Mouse (Mus musculus): Measurements from ENCODE around the gene Mapt. TPM values are rescaled to one million over a fixed set of nuclear protein-coding genes. Genes with fewer than 3 reads are reported as not detected.

Mapt gene
- polyA plus RNA-seq, 1 experiment from 2014 or later, result 0.24 TPM

DNA sequence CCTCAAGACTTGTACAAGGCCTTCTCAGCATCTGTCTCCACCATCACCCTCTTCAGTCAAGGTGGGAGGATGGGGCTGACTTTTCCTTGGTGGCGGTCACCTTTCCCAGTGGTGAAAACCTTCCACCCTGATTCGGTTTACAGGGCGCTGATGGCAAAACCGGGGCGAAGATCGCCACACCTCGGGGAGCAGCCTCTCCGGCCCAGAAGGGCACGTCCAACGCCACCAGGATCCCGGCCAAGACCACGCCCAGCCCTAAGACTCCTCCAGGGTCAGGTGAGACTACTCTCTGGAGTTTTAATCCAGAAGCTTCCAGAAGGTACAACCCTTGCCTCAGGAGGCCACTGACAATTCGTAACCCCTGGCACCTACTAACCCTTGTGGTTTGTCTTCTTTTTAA lies 75.3 kb downstream of the Mapt start:
- Histone ChIP-seq H3K36me3 (no peaks in the 10 kb centered on the region), H3K4me1 (peaks cover 48% of the 10 kb centered on the region), H3K4me3 (no peak overlapping the region), H3K9ac (no peak overlapping the region), H3K27me3 (replicated peaks) (peaks cover 26% of the 10 kb centered on the region), H3K9me3 (replicated peaks) (no peaks in the 10 kb centered on the region), H3K27ac (no peak overlapping the region), H3K4me2 (no peak overlapping the region)
- no peak for ATAC-seq
- WGBS (ENCODE audit: insufficient replicate concordance), result 86% methylated on average over 13 of the region's 13 CpGs

DNA sequence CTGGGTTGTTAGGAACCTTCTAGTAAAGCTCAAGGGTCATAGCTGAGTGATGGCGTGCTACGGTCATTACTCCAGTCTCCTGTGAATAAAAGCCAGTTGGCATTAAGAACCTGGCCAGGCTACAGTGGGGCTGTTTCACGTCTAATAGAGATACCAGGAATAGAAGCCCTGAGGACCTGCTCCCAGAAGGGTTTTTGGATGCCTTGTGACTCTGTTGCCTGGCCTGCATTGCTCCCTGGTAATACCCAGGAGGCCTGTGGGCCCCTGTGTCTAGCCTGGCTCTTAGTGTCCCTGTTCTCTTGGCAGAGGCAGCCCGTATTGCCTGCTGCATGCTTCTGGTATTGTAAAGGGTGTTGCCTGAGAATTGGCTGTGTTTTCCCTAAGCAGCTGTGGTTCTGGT lies 75.9 kb downstream of the Mapt start:
- 84% methylated on average over 4 of the region's 4 CpGs for WGBS (ENCODE audit: insufficient replicate concordance)
- no peaks in the 10 kb centered on the region for H3K36me3 ChIP-seq

DNA sequence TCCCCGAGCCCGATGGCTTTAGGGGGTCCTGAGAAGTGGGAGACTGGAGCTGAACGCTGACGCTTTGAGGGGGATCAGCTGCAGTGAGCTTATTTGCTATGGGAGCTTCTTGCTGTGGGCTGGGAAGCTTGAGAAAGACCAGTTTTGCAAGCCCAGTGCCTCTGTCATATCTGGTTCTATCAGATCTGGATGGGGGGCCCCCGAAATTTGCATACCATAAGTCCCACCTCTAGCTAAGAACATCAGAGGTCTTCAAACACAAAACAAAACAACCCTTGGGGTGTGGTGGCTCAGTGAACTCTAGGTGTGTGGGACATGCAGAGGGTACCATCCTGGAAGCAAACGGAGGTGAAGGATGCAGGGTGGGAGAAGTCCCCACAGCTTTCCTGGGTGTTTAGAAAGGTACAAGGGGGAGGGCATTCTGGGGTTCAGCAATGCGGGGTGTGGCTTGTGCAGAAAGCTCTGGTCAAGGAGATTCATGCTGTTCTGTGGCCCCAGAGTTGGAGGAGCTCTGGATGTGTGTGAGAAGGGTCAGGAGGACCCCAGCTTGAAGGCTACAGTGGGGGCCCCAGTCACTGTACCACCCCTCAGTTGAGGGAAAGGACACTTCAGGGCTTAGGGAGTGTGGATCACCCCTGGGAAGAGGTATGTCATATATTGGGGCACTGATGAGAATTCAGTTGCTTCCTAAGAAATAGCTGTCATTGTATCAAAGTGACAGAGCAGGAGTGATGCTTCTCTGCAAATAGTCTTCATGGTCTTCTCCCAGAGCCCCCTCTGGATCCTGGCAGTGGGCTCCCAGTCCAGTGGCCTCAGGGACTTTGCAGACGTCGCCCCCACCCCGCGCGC lies 78.4 kb downstream of the Mapt start:
- Histone ChIP-seq H3K4me3 (peak overlapping the region; percentile 56), H3K36me3 (no peaks in the 10 kb centered on the region), H3K27ac (peak overlapping the region; percentile 41), H3K9me3 (replicated peaks) (no peaks in the 10 kb centered on the region), H3K9ac (peak overlapping the region; percentile 60), H3K4me2 (peak overlapping the region; percentile 81), H3K4me1 (peaks cover 40% of the 10 kb centered on the region), H3K27me3 (replicated peaks) (peaks cover 21% of the 10 kb centered on the region)
- peak; percentile 16 for ATAC-seq
- WGBS (ENCODE audit: insufficient replicate concordance), result 26% methylated on average over 12 of the region's 12 CpGs

More for the DNA sequence above, 75.9 kb downstream of the Mapt start:
- Histone ChIP-seq H3K9me3 (replicated peaks) (no peaks in the 10 kb centered on the region), H3K27ac (no peak overlapping the region), H3K4me2 (no peak overlapping the region), H3K4me1 (peaks cover 51% of the 10 kb centered on the region), H3K27me3 (replicated peaks) (peaks cover 21% of the 10 kb centered on the region), H3K9ac (no peak overlapping the region), H3K4me3 (no peak overlapping the region)
- no peak for ATAC-seq

DNA sequence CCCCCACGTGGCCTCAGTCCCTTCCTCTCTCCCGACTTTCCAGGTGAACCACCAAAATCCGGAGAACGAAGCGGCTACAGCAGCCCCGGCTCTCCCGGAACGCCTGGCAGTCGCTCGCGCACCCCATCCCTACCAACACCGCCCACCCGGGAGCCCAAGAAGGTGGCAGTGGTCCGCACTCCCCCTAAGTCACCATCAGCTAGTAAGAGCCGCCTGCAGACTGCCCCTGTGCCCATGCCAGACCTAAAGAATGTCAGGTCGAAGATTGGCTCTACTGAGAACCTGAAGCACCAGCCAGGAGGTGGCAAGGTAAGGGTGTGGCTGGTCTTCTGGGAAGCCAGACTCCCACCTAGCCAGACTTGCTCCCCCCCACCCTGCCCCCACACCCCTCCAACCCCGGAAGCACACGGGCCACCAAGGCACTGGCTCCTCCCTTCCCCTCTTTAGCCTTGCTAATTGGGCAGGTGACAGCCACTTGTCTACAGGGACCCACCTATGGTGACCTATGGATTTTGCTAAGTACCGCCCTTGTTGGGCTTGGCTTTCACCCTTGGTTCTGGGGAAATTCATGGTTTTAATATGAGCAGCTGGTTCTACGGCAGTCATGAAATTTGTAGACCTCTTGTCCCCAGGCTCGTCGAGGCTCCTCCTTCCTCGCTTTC lies 79.2 kb downstream of the Mapt start:
- ATAC-seq, result peak; percentile 90
- no peaks in the 10 kb centered on the region for H3K36me3 ChIP-seq
- no peaks in the 10 kb centered on the region for H3K9me3 ChIP-seq (replicated peaks)
- peak overlapping the region; percentile 60 for H3K9ac ChIP-seq
- H3K27ac ChIP-seq, result peak overlapping the region; percentile 41; the same call in 1 of the 2 replicates
- peaks cover 21% of the 10 kb centered on the region for H3K27me3 ChIP-seq (replicated peaks)
- peak overlapping the region; percentile 81 for H3K4me2 ChIP-seq
- H3K4me3 ChIP-seq, result peak overlapping the region; percentile 56
- peaks cover 39% of the 10 kb centered on the region for H3K4me1 ChIP-seq
- WGBS (ENCODE audit: insufficient replicate concordance), result 16% methylated on average over 23 of the region's 23 CpGs

DNA sequence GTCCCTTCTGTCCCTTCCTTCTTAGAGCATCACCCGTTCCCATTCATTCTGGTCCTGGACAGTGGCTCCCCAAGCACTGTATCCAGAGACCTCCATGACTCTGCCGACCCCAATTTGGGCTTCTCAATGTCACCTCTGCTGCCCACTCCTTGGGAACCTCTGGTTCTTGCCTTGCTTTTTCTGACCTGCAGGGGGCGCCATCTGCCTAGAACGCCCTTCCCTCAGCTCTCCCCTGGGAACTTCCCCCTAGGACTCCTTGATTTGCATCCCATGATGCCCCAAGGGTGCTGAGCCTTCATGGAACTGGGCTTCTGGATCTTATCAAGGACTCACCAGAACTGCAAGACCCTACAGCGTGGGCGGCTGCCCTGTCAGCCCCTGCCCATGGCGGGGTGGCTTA lies 80.5 kb downstream of the Mapt start:
- no peak overlapping the region for H3K9ac ChIP-seq
- 47% methylated on average over 7 of the region's 7 CpGs for WGBS (ENCODE audit: insufficient replicate concordance)
- peaks cover 21% of the 10 kb centered on the region for H3K27me3 ChIP-seq (replicated peaks)
- no peak overlapping the region for H3K4me2 ChIP-seq
- ATAC-seq, result no peak
- peaks cover 38% of the 10 kb centered on the region for H3K4me1 ChIP-seq
- H3K4me3 ChIP-seq, result no peak overlapping the region
- H3K36me3 ChIP-seq, result no peaks in the 10 kb centered on the region
- H3K27ac ChIP-seq, result no peak overlapping the region
- no peaks in the 10 kb centered on the region for H3K9me3 ChIP-seq (replicated peaks)

DNA sequence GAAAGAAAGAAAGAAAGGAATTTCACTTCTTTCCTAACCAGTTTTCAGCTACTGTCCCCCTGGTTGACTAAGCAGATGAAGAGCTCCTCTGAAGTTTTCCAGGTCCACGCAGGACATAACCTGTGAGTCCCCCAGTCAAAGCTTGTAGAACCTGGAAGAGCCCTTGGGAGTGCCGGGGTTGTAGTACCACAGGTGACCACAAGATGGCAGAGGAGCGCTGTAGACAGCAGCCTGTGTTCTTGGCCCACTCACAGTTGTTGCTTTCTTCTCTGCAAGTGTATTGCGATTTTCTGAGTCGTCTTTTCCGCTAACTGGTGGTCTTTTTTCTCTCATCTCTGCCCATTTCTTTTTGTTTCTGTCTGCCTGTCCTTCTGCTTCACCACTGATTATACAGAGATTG lies 84.5 kb downstream of the Mapt start:
- H3K4me2 ChIP-seq, result no peak overlapping the region
- ATAC-seq, result no peak
- H3K27me3 ChIP-seq (replicated peaks), result peaks cover 8% of the 10 kb centered on the region
- no peak overlapping the region for H3K9ac ChIP-seq
- H3K27ac ChIP-seq, result no peak overlapping the region
- peaks cover 54% of the 10 kb centered on the region for H3K4me1 ChIP-seq
- WGBS (ENCODE audit: insufficient replicate concordance), result 6% methylated on average over 6 of the region's 6 CpGs
- H3K36me3 ChIP-seq, result no peaks in the 10 kb centered on the region
- H3K9me3 ChIP-seq (replicated peaks), result no peaks in the 10 kb centered on the region
- no peak overlapping the region for H3K4me3 ChIP-seq

DNA sequence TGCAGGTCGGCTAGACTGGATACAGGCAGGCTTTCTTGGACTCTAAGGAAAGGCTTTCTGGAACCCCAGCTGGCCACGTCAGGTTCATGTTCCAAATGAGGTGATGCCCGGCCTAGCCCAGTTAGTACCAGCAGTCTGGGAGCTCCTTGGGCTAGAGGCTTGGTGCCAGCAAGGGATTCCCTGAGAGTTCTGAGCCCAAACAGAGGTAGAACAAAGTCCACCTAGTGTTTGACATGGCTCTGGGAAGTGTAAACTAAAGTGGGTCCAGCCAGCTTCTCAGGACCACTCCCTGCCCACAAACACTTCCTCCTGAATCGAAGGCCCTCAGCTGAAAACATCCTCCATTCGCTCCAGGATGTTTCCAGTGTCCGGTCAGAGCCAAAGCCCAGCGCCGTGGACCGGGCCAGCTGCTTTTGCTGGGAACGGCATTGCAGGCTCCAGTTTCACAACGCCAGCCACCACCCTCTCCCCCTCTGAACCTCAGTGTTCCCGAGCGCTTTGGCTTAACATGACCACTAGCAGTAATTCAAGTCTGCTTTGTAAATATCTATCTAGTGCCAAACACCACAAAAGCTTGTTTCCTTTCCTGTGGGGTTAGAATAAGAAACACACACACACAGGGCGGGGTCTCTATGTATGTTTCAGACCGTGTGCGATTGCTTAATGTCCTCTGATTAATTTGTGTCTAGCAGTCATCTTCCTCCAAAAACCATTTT lies 85.7 kb downstream of the Mapt start:
- H3K4me3 ChIP-seq, result no peak overlapping the region
- peaks cover 43% of the 10 kb centered on the region for H3K4me1 ChIP-seq
- WGBS (ENCODE audit: insufficient replicate concordance), result 58% methylated on average over 16 of the region's 16 CpGs
- no peaks in the 10 kb centered on the region for H3K36me3 ChIP-seq
- no peak for ATAC-seq
- H3K9me3 ChIP-seq (replicated peaks), result no peaks in the 10 kb centered on the region
- no peak overlapping the region for H3K9ac ChIP-seq
- H3K27me3 ChIP-seq (replicated peaks), result peaks cover 16% of the 10 kb centered on the region
- H3K4me2 ChIP-seq, result 0 out of 2 replicates have a peak overlapping the region, but pooled peaks have one; percentile 3
- H3K27ac ChIP-seq, result no peak overlapping the region

DNA sequence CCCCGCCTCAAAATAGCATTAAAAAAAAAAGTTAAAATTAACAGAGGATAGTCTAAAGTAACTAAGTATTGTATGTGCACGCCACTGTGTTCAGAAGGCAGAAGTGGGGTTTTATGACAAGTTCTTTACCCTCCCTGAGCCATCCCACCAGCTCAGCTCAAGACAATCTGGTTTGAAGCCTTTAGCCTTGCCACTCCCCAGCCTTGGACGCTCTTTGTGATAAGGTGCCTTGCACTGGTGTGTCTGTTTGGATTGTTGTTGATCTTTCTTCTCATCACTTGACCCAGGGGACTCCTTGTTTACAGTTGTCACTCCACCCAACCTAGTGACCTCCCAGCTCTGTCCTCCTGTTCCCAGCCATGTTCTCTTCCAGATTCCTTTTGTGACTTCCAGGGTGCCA lies 86.4 kb downstream of the Mapt start:
- no peaks in the 10 kb centered on the region for H3K36me3 ChIP-seq
- ATAC-seq, result peak; percentile 57

DNA sequence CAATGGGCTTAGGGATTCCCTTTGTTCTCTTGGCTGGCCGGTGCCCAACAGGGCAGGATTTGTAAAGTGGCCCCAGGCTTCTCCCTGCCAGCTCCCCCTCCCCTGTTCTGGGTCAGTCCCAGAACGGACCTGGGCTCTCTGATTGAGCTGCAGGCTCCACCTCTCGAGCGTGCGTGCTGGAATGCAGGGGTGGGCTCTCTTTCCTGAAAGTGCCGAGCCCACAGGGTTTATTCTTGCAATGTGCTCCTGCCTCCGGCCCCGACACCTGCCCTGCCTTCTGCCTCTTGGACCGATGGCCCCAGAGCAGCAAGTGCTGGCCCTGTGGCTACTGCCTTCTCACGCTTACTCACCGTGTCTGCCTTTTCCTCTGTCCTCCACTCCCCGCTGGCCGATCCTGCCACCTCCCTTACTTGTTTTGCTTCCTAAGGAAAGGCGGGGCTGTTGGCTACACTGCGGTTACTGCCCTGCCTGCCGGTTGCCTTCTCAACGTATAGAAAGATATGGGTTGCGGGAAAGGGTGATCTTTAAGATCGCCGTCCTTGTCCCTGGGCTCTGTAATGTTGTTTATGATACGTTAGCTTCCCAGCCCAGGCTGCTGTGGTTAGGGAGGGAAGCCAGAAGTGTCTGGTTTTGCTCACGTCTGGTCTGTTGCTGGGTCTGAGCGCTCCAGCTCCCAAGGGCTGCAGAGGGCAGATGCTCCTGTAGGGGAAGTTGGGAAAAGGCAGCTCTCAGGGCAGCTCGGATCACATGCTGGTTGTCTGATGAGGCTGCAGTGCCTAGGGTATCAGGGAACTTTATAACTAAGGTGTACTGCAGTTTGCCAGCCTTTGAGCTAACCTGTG lies 88.0 kb downstream of the Mapt start:
- WGBS (ENCODE audit: insufficient replicate concordance), result 2% methylated on average over 24 of the region's 24 CpGs
- peaks cover 20% of the 10 kb centered on the region for H3K27me3 ChIP-seq (replicated peaks)
- H3K9ac ChIP-seq, result peak overlapping the region; percentile 51
- peak overlapping the region; percentile 74 for H3K4me2 ChIP-seq
- H3K9me3 ChIP-seq (replicated peaks), result no peaks in the 10 kb centered on the region
- peak; percentile 46; the same call in 1 of the 2 replicates for ATAC-seq
- peaks cover 41% of the 10 kb centered on the region for H3K4me1 ChIP-seq
- no peaks in the 10 kb centered on the region for H3K36me3 ChIP-seq
- no peak overlapping the region for H3K27ac ChIP-seq
- peak overlapping the region; percentile 49 for H3K4me3 ChIP-seq

More for the DNA sequence above, 86.4 kb downstream of the Mapt start:
- Histone ChIP-seq H3K27me3 (replicated peaks) (peaks cover 20% of the 10 kb centered on the region), H3K4me3 (no peak overlapping the region), H3K9ac (no peak overlapping the region), H3K27ac (no peak overlapping the region), H3K4me1 (peaks cover 41% of the 10 kb centered on the region), H3K4me2 (no peak overlapping the region), H3K9me3 (replicated peaks) (no peaks in the 10 kb centered on the region)
- WGBS (ENCODE audit: insufficient replicate concordance), result 45% methylated on average over 3 of the region's 3 CpGs

DNA sequence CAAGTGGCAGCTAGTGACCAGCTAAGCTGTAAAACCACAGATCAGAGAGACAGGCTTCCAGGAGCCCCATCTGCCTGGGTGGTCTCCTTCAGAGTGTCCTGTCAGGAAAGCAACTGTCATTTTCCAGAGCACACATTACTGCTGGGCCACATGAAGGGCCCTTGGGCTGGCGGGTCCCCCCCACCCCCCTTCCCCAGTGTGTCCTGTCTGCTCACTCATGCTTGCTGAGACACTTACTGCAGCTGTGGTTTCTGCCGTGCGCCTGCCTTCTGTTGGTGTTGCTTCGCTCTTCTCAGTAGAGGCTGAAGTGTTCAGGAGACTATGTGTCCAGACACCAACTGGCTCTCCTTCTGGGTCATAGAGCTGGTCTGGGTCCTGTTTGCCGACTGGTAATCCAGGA lies 89.3 kb downstream of the Mapt start:
- H3K36me3 ChIP-seq, result no peaks in the 10 kb centered on the region
- peaks cover 20% of the 10 kb centered on the region for H3K27me3 ChIP-seq (replicated peaks)
- ATAC-seq, result no peak
- H3K9ac ChIP-seq, result no peak overlapping the region
- H3K4me1 ChIP-seq, result peaks cover 41% of the 10 kb centered on the region
- 43% methylated on average over 5 of the region's 5 CpGs for WGBS (ENCODE audit: insufficient replicate concordance)
- no peak overlapping the region for H3K27ac ChIP-seq
- no peak overlapping the region for H3K4me2 ChIP-seq
- H3K4me3 ChIP-seq, result no peak overlapping the region
- no peaks in the 10 kb centered on the region for H3K9me3 ChIP-seq (replicated peaks)

DNA sequence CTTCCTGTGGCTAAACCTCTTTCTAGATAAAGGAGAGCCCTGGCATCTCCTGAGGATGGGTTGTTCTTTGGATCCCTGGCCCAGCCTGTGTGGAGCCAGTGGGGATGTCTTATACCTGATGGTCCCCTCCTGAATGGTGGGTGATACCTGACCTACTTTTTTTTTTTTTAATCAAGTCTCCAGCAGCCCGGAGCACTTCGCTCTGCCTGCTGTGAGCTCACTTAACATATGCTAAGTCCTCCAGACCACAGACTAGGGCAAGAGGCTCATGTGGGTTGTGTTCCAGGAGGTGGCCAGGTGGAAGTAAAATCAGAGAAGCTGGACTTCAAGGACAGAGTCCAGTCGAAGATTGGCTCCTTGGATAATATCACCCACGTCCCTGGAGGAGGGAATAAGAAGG lies 91.0 kb downstream of the Mapt start:
- H3K4me1 ChIP-seq, result peaks cover 32% of the 10 kb centered on the region
- H3K36me3 ChIP-seq, result no peaks in the 10 kb centered on the region
- no peak for ATAC-seq
- 32% methylated on average over 4 of the region's 4 CpGs for WGBS (ENCODE audit: insufficient replicate concordance)
- H3K9ac ChIP-seq, result no peak overlapping the region
- H3K9me3 ChIP-seq (replicated peaks), result no peaks in the 10 kb centered on the region
- H3K27me3 ChIP-seq (replicated peaks), result peaks cover 20% of the 10 kb centered on the region
- no peak overlapping the region for H3K4me3 ChIP-seq
- H3K4me2 ChIP-seq, result no peak overlapping the region
- H3K27ac ChIP-seq, result no peak overlapping the region
